Mouse (Mus musculus) spleen, adult 18-20 months (tissue): ENCODE measurements at regions not wholly inside any gene's neighbourhood (a gene's known extent, or its start where the extent isn't known, plus 50 kb on each side); places are given as distances from the start of the nearest gene placed in this dataset.

ENCODE experiments used
- DNase-seq, 2 experiments: peaks; one replicate each; pipeline ENCODE4 v3.0.0; 2022; ENCODE audit warnings: mixed read lengths in 2 of 2

GRCm38 (mm10) chr19:45288722-45289121 lies 53.1 kb upstream of the Lbx1 start:
- no peak for DNase-seq

- no peak for DNase-seq
These were observed 62.2 kb upstream of the Lbx1 start for GRCm38 (mm10) chr19:45297812-45298211.

- DNase-seq: no peak
These were observed 63.7 kb upstream of the Lbx1 start for GRCm38 (mm10) chr19:45299341-45299740.

- no peak for DNase-seq
These were observed 63.8 kb upstream of the Btrc start for GRCm38 (mm10) chr19:45299768-45300167.

GRCm38 (mm10) chr19:45300691-45301431 lies 62.7 kb upstream of the Btrc start:
- peak in 1 of 2 experiments; percentile 34 for DNase-seq

GRCm38 (mm10) chr19:45301432-45301732 lies 62.2 kb upstream of the Btrc start:
- no peak for DNase-seq

- no peak for DNase-seq
These were observed 61.6 kb upstream of the Btrc start for GRCm38 (mm10) chr19:45301733-45302547.

- DNase-seq: no peak
These were observed 60.8 kb upstream of the Btrc start for GRCm38 (mm10) chr19:45302548-45303241.

GRCm38 (mm10) chr19:45304538-45304937 lies 59.0 kb upstream of the Btrc start:
- no peak for DNase-seq

GRCm38 (mm10) chr19:45307299-45308275 lies 55.9 kb upstream of the Btrc start:
- peak; percentile 48 to 60 for DNase-seq

GRCm38 (mm10) chr19:45308676-45309275 lies 54.8 kb upstream of the Btrc start:
- DNase-seq: no peak

GRCm38 (mm10) chr19:45310291-45310881 lies 53.1 kb upstream of the Btrc start:
- DNase-seq: no peak

GRCm38 (mm10) chr19:45310944-45311603 lies 52.5 kb upstream of the Btrc start:
- DNase-seq: peak; percentile 58 to 71

- DNase-seq: no peak
These were observed 51.5 kb upstream of the Btrc start for GRCm38 (mm10) chr19:45311831-45312537.

- DNase-seq: no peak
These were observed 50.7 kb upstream of the Btrc start for GRCm38 (mm10) chr19:45312713-45313365.
